Mouse (Mus musculus) E14TG2a.4 (cell line): Measurements from ENCODE around the gene Gm6351.
"Not testable (repeated sequence)": the region's sequence is repeated elsewhere in the genome, so short reads cannot be mapped to it uniquely, and the experiment has no call there.

Experiments used
- H3K27me3 ChIP-seq: 2 replicates; pipeline ENCODE4 v1.6.1; 2014; ENCODE audit warnings: low read length, control low read depth; ENCODE audit not compliant: insufficient read depth
- H3K36me3 ChIP-seq: 2 replicates; pipeline ENCODE4 v1.6.1; 2014; ENCODE audit warnings: low read length, control low read depth; ENCODE audit not compliant: insufficient read depth
- H3K4me1 ChIP-seq: replicated peaks from 2 replicates; pipeline ENCODE4 v1.6.1; 2014; ENCODE audit warnings: low read depth, low read length, control low read depth
- H3K4me3 ChIP-seq: replicated peaks from 2 replicates; pipeline ENCODE4 v1.5.1; 2014; ENCODE audit warnings: mild to moderate bottlenecking, low read length
- H3K9me3 ChIP-seq: 2 replicates; pipeline ENCODE4 v1.6.1; 2014; ENCODE audit warnings: low read length, control low read depth

The Gm6351 gene

DNA sequence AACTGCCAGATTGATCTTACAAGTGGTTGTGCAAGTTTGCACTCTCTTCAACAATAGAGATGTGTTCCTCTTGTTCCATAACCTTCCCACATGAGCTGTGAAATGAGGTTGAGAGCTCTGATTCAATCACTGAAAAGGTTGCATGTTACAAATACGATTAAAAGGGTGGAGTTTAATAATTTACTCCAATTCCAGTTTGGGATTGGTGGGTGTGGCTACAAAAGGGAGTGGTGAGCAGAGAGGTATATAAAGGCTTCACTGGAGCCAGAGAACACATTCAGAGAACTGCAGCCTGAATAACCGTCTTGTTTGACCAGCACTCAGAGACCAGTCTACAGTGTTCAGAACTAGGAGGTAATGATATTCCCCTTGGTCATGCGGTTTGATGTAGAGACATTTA is at the start of gene Gm6351:
Gene Gm6351 (plus strand): TSS at position 301 of the 400 bp plus-strand sequence.
- not testable (repeated sequence) for H3K36me3 ChIP-seq, H3K4me3 ChIP-seq, H3K4me1 ChIP-seq, H3K9me3 ChIP-seq, H3K27me3 ChIP-seq

DNA sequence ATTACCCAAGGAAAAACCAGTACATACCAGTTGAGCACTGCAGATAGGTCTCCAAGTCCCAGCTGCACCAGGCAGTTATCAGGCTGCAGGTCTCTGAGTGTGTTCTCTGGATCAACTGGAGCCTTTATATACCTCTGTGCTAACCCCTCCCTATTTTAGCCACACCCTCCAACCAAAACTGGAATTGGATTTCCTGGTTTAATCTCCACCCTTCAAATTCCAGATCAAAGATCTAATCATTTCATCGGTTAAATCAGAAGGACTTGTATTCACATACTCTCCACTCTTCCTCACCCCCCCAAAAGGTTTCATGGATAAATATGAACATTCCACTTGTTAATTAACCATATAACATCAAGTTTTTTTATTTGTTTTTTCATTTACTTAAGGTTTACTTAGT is 5.7 kb upstream of the Gm6351 start, which contains the start of gene BC061212:
Gene BC061212 (minus strand): TSS at position 101 of the 400 bp plus-strand sequence.
- not testable (repeated sequence) for H3K27me3 ChIP-seq, H3K9me3 ChIP-seq, H3K36me3 ChIP-seq, H3K4me1 ChIP-seq, H3K4me3 ChIP-seq
